Mouse (Mus musculus) frontal cortex, adult (tissue): ENCODE data around the gene Zfp36l1.

Experiments
- ATAC-seq: cut with Nextera tagmentation; 2 replicates; pipeline ENCODE4 v1.9.2; 2017; ENCODE audit warnings: mild to moderate bottlenecking, moderate library complexity, mixed read lengths; ENCODE audit not compliant: low TSS enrichment

Gene Zfp36l1

GRCm38 (mm10) chr12:80110546-80110870 is 2.3 kb downstream of the Zfp36l1 start:
- no peak for ATAC-seq

GRCm38 (mm10) chr12:80109753-80110545 is 2.9 kb downstream of the Zfp36l1 start:
- no peak for ATAC-seq

- ATAC-seq = 0 out of 2 replicates have a peak, but pooled peaks have one; percentile 53
Measured at GRCm38 (mm10) chr12:80108896-80109668, 3.7 kb downstream of the Zfp36l1 start.

- no peak for ATAC-seq
Measured at GRCm38 (mm10) chr12:80106896-80107667, 5.7 kb downstream of the Zfp36l1 start.

GRCm38 (mm10) chr12:80106138-80106895 is 6.5 kb downstream of the Zfp36l1 start:
- ATAC-seq = no peak

- ATAC-seq = no peak
Measured at GRCm38 (mm10) chr12:80103521-80103973, 9.3 kb downstream of the Zfp36l1 start.

GRCm38 (mm10) chr12:80103089-80103488 is 9.7 kb downstream of the Zfp36l1 start:
- ATAC-seq = no peak

- no peak for ATAC-seq
Measured at GRCm38 (mm10) chr12:80098825-80099224, 14.0 kb downstream of the Zfp36l1 start.

GRCm38 (mm10) chr12:80096734-80097133 is 16.1 kb downstream of the Zfp36l1 start:
- no peak for ATAC-seq

- no peak for ATAC-seq
Measured at GRCm38 (mm10) chr12:80092787-80093186, 20.0 kb downstream of the Zfp36l1 start.

GRCm38 (mm10) chr12:80091080-80091479 is 21.7 kb downstream of the Zfp36l1 start:
- no peak for ATAC-seq

GRCm38 (mm10) chr12:80090529-80090928 is 22.3 kb downstream of the Zfp36l1 start:
- ATAC-seq = no peak

- ATAC-seq = no peak
Measured at GRCm38 (mm10) chr12:80088143-80088542, 24.7 kb downstream of the Zfp36l1 start.

- no peak for ATAC-seq
Measured at GRCm38 (mm10) chr12:80084446-80085112, 28.2 kb downstream of the Zfp36l1 start.

- ATAC-seq = no peak
Measured at GRCm38 (mm10) chr12:80083937-80084336, 28.9 kb downstream of the Zfp36l1 start.

- ATAC-seq = no peak
Measured at GRCm38 (mm10) chr12:80083133-80083821, 29.5 kb downstream of the Zfp36l1 start.

- no peak for ATAC-seq
Measured at GRCm38 (mm10) chr12:80082730-80083129, 30.1 kb downstream of the Zfp36l1 start.

GRCm38 (mm10) chr12:80081440-80081839 is 31.4 kb downstream of the Zfp36l1 start:
- no peak for ATAC-seq

- ATAC-seq = no peak
Measured at GRCm38 (mm10) chr12:80079937-80080336, 32.9 kb downstream of the Zfp36l1 start.

GRCm38 (mm10) chr12:80074331-80074730 is 38.5 kb downstream of the Zfp36l1 start:
- ATAC-seq = no peak
